Mouse (Mus musculus): ENCODE measurements around the gene Sirt7.

- no peak for TF ChIP-seq CTCF (IDR thresholded peaks at IDR 0.05; ENCODE audit: extremely low read depth, insufficient read depth, low read length)
- no peak for TF ChIP-seq POLR2A (IDR thresholded peaks at IDR 0.05; ENCODE audit: extremely low read depth, insufficient read depth, low read length)
These were observed 21.5 kb downstream of the Sirt7 start for GRCm38 (mm10) chr11:120603545-120603944.

All from cortical plate, adult 2 months (tissue).